Mouse (Mus musculus): ENCODE data around the gene Kat7.

The Kat7 gene

DNA sequence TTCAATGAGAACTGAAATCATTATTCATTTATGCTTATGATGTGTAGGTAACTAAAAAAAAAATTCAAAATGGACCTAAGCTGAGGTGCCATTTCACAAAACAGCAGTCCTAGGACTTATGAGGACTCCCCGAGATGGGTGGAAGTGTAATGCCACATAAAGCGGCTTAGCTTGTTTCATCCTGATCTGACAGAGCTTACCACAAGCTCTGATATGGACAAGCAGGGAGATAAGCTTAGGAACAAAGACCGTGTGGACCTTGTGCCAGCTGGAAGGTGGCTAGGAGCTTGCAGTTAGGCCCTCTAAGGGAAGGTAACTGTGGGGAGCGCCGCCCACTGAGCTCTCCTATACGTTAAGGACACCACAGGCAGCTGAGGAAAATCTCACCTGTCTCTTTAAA, 34.0 kb downstream of the Kat7 start:
- no peak for DNase-seq

DNA sequence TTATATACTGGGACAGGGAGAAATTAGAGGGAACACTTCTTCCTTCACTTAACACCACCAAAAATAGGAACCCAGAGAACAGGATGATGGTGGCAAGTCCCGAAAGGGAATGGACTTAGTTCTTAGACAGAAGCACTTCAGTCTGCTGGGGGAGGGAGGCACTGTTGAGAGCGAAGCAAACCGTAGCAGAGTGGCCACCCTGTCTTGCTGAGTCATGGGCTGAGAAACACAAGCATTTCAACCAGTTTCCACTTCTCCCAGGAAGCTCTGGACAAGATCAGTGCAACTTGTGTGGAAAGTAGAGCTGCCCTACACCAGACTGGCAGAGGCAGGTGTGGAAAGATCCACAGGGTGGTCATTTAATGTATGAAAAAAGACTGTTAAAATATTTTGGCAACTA, 35.4 kb downstream of the Kat7 start:
- no peak for DNase-seq

DNA sequence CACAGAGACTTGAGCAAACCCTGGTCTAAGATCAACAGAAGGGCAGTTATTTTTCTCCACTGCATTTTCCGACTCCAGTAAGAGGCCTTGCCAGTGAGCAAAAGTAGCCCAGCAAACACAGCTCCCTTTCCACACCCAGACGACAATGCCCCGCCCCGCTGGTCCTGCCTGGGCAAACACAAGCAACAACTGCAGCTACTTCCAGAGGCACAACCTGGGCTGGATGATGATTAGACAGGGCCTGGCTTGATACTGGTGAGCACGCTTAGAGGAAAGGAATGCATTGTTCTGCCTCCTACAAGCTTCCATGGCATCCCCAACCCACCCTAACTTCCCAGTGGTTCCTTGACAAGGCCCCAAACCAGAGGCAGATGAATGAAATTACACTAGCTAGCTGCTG, 36.4 kb downstream of the Kat7 start:
- DNase-seq = no peak

DNA sequence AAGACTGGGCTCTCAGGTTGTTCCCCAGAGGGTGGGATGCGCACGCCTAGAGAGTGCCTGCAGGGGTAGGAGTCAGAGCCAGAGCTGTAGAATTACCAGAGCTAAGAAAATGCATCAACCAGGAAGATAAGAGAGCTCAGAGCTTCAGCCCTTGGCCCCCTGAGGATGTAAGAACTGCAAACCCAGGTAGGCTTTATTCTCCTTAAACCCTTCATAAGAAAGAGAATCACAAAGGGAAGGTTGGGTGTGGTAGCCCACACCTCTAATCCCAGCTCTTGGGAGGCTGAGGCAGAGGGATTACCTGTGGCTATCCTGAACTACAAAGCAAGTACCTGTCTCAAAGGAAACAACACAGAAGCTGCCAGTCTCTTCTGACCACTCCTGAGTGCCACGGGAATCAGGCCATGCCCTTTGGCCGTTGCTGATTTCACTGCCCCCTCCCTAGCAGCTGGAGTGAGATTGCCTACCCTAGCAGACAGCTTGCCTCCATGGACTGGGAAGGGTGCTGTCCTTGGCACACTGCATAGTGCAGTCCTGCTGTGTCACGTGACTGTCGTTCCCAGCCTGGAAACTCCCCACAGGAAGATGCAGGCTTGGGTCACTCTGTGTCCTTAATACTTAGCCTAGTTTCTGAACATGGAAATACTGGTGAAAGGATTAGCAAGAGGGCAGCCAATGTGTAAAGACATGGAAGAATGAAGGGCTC, 43.4 kb downstream of the Kat7 start:
- peak; percentile 98 for DNase-seq

DNA sequence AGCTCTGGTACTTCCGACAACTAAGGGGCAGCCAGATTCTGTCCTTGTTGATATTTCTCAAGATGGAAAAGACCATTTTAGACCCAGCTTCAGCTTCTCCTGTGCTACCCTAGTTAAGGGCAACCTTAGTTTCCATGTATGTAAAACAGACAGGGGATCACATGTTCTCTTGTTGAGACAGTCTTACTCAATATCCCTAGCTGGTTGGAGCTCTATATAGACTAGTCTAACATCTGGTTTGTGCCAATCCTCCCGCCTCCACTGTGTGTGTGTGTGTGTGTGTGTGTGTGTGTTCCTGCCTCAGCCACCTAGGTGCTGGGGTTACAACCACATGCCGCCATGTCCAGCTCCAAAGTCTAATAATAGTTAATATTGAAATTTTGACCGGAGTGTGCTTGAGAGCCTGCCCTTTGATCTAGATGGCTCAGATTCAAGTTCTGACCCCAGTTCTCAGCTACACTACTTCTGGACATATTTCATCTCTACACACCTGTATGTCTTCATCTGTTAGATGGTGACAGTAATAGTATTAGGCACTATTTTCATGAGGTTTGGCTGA, 45.5 kb downstream of the Kat7 start:
- no peak for DNase-seq

DNA sequence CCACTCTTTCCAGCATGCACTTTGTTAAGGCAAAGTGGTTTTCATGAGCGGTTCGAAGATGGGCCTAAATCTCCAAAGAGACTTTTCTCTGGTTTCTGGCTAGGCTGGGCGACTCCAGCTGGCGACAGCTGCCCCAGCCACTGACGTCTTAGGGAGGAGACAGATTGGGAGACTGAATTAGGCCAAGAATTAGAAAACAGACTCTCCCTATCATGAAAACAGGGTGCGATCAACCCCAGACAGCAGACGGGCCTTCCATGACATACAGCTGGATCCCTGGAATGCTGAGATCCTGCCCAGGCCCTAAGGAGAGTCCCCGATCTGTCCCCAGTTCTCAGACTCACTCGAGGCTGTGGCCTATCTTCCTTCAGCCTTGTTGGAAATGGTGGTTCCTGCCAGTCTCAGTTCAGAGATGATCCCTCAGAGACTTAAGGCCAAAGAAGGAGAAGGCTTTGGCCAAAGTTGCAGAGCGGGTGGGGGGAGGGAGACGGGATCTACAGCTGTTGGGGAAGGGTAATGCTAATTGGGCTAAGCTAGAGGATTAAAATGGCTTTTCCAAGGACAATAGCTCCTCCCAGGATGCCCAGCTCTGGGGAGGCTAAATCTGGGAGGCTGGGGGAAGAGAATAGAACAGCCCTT, 46.1 kb downstream of the Kat7 start:
- DNase-seq = peak; percentile 98

DNA sequence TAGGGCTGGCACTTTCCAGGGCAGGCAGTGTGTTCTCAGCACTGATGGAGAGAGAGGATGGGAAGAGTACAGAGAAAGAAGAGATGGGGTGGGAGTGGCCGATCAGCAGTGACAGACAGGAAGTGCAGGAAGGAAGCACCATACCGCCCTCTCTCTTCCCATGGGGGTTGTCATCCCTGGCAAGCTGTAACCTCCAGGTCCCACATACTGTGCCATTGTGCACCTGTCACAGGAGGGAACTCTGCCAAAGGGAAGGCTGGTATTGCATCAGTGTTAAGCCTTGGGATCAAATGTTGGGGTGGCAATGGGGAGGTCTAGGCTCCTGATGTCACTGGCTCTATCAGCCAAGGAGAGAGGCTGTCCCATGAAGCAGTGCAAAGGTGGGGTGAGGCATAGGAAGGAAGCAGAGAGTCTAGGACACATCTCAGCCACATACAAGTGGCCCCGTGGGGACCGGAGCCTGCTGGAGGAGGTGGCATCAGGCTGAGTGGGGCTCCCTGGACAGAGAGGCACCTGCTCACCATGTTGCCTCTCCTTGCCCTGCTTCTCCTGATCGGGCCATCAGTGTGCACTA, 48.8 kb downstream of the Kat7 start, which contains the start of gene Tac4:
Gene Tac4 (plus strand): TSS at position 352 of the 574 bp plus-strand sequence.
- peak; percentile 93 for DNase-seq

DNA sequence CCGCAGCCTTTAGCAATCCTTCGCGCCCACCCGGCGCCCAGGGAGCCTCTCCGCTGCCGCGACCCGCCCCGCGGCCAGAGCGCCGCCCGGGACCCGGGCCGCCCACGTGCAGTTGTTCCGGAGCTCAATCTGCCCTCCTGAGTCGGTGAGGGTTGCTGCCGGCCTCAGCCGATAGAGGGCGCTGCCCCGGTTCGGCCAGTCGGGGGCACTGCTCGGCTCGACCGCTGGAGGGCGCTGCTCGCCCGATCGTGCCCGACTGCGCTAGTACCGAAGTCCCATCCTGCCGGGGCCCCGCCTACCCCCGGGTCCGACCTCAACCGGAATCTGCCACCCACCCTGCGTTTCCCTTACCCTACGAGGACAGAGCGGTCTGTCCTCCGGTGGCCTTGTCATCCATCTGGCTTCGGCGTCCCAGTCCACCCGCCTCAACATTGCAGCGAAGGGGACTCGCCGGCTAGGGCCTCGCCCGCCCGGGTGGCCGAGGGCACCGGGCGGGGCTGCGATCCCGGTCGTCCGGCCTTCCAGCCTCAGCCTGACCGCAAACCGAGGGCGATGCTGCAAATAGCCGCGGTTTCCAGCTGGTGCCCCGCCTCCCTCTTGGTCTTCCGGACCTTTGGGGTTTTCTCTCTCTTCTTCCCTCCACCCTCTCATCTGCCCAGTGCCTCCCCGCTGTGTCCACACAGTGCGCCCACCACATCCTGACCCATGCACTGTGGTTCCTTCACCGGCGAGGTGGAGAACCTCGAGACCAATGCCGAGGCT, 50.8 kb downstream of the Kat7 start:
- DNase-seq = peak; percentile 99

DNA sequence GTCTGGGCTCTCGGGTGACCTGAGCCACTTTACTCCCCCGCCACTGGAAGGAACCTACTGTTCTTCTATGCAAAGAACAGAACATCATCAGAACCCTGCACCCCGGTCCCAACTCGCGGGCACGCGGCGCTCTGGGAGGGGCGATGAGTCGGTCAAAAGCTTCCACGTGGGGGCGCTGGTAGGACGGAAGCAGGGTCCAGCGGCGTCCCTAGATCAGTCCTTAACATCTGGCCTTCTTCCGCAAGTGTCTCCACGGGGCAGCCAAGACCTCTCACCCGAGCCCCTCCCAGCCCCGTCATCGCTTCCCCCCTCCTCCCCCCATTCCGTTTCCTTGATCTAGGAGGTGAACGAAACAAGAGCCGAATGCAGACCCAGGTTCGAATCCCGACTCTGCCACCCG, 51.6 kb downstream of the Kat7 start:
- DNase-seq = peak; percentile 99

DNA sequence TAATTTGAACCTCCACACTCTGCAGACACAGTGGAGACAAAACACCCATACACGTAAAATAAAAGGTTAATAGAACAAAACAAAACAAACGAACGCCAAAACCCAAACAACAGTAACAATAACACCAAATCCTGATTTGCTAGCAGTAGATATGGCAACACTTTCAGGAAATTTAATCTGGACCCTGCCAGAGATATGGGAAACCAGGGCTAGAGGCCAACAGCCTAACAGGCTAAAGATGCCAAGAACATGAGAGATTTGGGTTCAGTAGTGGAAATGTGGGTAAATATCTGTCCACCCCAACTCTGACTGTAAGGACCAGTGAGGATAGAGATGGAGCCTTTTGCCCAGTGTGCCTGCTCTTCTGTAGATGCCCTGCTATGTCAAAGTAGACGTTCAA, 52.1 kb downstream of the Kat7 start:
- DNase-seq = no peak

DNA sequence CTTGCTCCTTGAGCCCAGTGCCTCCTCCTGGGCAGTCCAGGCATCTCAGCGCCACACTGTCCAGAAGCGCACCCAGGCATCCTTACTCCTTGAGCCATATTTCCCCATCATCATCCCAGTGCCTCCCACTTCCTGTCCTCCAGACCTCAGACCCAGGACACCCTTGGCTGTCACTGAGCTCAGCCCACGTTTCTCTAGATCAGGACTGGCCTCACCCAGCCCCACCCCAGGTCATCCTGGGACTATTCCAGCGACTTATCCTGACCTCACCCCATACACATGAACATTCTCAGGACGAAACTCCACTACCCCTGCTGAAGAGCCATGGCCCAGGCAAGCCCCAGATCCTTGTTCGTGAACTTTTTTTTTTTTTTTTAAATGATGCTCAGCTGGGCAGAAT, 54.3 kb downstream of the Kat7 start:
- peak; percentile 91 for DNase-seq

DNA sequence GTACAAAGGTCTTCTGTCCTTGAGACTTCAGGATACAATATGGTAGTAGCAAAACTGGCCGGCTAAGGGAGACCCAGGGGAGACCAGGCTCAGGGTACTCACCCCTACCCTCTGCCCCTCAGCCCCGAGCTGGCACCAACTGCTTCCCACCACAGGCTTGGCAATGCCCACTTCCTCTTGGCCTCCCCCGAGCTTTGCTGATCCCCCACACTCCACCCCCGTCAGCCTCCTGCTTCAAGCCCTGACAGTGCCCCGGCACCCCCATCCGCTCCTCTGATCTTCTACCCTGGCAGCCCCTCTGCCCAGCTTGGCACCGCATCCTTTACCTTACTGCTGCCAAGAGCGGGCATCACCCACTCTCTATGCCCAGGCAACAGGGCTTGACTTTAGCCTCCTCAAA, 55.9 kb downstream of the Kat7 start:
- DNase-seq = no peak

DNA sequence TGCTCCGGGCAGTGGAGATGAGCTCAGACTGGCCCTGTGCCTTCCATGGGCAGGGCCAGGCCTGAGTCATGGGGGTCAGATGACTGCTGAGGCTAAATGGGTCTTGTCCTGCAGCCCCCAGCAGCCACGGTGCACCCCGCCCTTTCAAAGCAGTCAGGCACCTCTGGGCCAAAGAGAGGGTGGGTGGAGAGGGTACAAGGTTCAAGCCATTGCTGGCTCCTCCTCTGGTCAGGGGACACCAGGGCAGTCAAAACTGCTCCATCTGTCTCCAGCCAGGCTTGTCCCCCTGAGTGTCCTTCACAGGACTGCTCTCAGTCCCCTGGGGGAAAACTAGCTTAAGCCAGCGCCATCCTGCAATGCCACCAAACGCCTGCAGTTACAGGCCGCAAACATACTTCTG, 57.9 kb downstream of the Kat7 start:
- peak; percentile 92 for DNase-seq

DNA sequence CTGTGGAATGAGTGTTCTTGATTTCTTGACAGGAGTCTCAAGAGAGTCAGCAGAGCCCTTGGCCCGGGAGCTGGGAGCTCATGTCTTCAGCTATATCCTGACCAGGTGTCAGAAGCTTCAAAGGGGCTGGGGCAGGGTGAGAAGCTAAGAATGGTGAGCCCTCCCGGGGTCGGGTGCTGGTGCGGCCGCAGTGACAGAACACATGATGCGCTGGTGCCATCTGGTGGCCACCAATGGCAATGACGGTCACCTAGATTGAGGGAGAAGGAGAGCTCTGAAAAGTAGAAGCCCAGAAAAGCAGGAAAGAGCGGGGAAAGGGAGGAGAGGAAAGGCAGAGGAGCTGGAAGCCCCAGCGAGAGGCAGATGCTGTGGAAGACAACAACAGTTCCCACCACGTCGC, 58.8 kb downstream of the Kat7 start:
- peak; percentile 92 for DNase-seq

DNA sequence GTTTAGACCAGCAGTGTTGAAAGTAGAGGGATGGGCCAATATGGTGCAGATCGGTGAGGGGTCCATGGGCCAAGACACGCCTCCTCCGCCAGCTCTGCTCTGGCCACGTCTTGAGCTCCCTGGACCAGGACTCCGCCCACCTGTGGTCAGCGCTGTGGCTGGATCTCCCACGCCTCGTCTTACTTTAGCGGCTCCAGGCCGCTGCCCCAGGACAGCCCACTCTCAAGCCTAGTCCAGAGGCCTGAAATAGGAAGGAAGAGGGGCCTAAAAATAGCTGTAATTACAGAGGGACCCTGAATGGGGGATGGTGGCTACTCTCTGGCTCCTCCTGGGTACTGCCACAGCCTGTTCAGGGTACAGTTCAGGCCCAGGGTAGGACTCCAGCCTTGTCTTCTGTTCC, 59.9 kb downstream of the Kat7 start:
- peak; percentile 93 for DNase-seq

DNA sequence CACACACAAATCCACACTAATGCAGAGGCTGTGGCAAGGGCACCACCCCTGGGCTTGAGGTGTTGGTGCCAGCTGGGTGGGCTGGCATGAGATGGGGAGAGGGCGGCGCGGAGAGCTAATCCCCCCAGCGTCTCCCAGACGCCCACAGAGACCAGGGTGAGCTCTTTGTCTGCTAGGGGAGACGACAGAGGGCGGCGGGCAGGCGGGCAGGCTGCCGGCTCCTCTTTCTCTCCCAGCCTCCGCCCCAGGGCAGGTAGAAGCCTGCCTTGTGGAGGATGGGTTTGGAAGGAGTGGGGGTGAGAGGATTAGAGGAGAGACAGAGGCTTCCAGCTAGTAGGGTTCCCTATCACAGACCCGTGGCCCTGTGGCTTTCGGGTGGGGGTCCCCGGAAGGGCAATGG, 63.0 kb downstream of the Kat7 start:
- no peak for DNase-seq

DNA sequence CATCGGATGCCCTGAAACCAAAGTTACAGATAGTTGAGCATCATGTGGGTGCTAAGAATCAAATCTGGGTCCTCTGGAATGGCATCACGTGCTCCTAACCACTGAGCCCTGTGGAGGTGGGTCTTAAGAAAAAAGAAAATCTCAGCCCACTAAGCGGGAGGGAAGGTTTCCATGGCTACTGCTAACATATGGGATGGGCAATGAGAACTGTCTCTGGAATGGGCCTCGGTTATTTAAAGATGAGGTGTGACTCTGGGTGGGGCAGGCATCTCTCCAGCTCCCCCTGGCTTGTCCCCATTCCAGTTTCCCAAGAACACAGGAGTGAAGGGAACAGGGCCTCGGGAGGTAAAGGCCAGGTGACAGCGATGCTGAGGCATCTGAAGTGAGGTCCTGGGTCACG, 64.6 kb downstream of the Kat7 start:
- no peak for DNase-seq

DNA sequence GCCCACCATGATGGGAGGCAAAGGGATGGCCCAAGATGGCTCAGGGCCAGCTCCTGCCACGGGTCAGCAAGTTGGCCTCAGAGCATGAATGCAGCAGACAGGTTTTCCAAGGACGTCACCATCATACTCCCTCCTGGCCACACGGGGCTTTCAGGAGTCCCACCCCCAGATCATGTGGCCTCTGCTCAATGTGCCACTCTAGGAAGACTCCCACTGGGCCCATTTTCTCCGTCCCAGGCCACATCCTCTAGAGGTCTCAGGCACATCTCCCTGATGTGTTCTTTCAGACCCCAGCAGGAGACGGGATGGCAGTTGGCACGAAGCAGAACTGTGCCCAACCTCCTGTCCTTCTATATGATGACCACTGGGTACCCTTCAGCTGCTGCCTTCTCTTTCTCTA, 67.4 kb downstream of the Kat7 start:
- DNase-seq = no peak

DNA sequence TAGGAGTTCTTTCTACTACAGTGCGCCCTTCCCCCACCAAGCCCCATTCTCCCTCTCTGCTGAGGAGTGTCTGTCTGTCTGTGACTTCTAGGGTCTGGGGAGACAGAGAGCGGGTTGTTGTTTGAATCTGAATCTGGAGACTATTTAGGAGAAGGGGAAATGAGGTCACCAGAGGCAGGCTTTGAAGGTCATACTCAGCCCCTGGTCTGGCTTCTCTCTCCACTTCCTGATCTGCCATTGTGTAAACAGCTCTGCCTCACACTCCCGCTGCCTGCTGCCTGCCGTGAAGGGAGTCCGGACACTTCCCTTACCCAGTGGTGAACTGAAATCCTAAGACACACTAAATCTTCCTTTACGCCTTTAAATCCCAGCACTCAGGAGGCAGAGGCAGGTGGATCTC, 71.6 kb downstream of the Kat7 start:
- DNase-seq = no peak

DNA sequence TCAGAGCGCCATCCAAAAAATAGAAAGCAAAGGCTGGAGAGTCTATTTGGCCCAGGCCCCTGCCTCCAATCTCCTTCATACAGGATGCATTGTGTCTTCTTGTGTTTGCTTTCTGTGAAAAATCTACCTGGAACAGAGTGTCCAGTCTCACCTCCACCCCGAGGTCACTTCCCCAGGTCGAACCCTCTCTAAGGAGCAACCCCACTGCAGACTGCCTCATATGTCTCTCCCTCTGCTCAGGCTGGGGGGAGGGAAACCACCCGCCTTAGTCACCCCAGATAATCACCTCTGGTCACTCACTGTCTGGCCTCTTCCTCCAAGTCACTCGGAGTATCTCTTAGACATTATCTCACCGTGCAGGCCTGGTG, 77.7 kb downstream of the Kat7 start:
- no peak for DNase-seq

DNA sequence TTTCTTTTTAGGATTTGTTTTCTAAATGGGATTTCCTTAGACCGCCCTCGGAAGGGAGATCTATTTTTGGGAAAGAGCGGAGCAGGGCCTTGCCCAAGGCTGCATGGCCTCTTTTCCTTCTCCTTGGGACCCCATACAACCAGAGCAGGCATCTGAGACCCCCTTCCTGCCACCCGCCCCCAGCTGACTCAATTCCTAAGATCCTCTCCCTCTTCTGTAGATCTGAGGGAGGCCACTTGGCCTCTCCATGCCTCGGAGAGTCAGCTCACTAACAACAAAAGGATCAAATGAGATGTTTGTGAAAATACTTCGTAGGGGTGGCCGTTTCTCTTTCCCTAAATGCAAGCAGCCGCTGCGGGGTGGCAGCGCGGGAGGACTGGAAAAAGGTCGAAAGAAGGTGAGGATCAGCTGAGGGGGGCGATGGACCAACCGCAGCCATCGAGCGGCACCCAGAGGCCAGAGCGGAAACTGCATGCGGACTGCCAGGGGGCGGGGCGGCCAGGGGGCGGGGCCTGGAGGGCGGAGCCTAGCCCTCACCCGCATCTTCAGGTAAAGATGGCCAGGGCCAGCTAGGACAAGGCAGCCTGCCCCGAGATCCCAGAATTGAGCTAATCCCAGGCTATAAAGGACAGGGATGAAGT, 78.2 kb downstream of the Kat7 start:
- peak; percentile 95 for DNase-seq

DNA sequence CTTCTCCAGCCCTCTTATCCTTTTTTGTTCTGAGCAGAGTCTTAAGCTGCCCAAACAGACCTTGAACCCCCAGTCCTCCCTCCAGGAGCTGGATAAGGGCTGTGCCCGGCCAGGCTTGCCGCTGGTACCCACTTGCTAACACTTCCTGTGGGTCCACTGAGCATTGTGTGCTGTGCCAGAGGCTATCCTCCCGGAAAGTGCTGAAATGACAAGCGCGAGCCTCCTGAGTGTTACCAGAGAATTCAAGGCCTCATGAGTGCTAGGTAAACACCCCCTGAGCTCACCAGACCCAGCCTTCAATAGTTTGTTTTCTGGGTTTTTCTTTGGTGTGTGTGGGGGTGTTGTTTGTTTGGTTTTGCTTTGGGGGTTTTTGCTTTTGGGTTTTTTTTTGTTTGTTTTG, 82.6 kb downstream of the Kat7 start:
- DNase-seq = no peak

DNA sequence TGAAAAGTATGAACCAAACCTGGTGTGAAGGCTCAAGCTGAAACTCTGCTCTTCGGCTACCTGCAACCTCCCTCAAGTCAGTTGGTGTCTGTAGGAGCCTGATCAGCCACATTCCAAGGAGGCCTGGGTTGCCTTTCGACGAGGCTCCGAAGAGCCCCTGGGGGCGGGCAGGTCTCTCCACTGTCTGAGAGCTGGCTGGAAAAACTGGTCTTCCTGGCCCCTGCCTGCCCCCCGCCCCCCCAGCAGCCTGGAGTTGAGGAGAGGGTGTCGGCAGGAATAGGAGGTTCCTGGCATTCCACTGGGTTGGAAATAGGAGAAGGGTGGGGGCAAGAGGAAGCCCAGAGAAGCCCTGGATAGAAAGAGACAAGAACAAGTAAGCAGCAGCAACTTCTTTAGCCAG, 84.6 kb downstream of the Kat7 start:
- DNase-seq = no peak

All from heart, adult 11 months (tissue).